Mouse (Mus musculus) kidney, postnatal 0 days (tissue): ENCODE data around the gene Plekhm2. TPM values are rescaled to one million over a fixed set of nuclear protein-coding genes. Genes with fewer than 3 reads are reported as not detected.

Experiments
- ATAC-seq: fragments of 200-750 bp; cut with Nextera tagmentation; replicated peaks from 2 replicates; pipeline ENCODE4 v1.8.0; 2017; ENCODE audit warnings: low read depth, moderate number of reproducible peaks, moderate TSS enrichment, moderate library complexity; ENCODE audit not compliant: low FRiP score
- DNase-seq: peaks from one replicate; pipeline ENCODE4 v3.0.0-alpha.2; 2016; ENCODE audit warnings: low spot score
- H3K27ac ChIP-seq: fragments of 300-500 bp; sonication (generic); 2 replicates; pipeline ENCODE4 v1.5.1; 2014; ENCODE audit warnings: mild to moderate bottlenecking
- H3K27me3 ChIP-seq: fragments of 300-500 bp; sonication (generic); 2 replicates; pipeline ENCODE4 v1.6.1; 2014; ENCODE audit warnings: low read length, mixed read lengths; ENCODE audit not compliant: insufficient read depth
- H3K36me3 ChIP-seq: fragments of 300-500 bp; sonication (generic); 2 replicates; pipeline ENCODE4 v1.6.1; 2014; ENCODE audit warnings: low read length, mixed read lengths; ENCODE audit not compliant: insufficient read depth
- H3K4me1 ChIP-seq: fragments of 300-500 bp; sonication (generic); replicated peaks from 2 replicates; pipeline ENCODE4 v1.6.1; 2014; ENCODE audit warnings: antibody characterized with exemption, low read length, mixed read lengths; ENCODE audit not compliant: insufficient read depth
- H3K4me2 ChIP-seq: fragments of 300-500 bp; sonication (generic); 2 replicates; pipeline ENCODE4 v1.6.1; 2014; ENCODE audit warnings: mild to moderate bottlenecking, low read length, moderate library complexity, mixed read lengths
- H3K4me3 ChIP-seq: fragments of 300-500 bp; sonication (generic); replicated peaks from 2 replicates; pipeline ENCODE4 v1.5.1; 2014; ENCODE audit warnings: low read depth, low read length
- H3K9ac ChIP-seq: fragments of 300-500 bp; sonication (generic); 2 replicates; pipeline ENCODE4 v1.6.1; 2014; ENCODE audit warnings: low read depth, low read length
- H3K9me3 ChIP-seq: fragments of 300-500 bp; sonication (generic); replicated peaks from 2 replicates; pipeline ENCODE4 v1.6.1; 2016; ENCODE audit warnings: low read length, inconsistent platforms, mixed read lengths
- CTCF ChIP-seq: IDR thresholded peaks from 2 replicates; pipeline ENCODE4 v1.5.1; 2016; ENCODE audit warnings: antibody characterized with exemption, low read depth, mild to moderate bottlenecking, moderate library complexity
- WGBS: fragments of 180-500 bp; shearing (Covaris S2); extraction: QIAGEN DNeasy Blood & Tissue Kit; methylation state at CpG from one replicate; pipeline ENCODE4 v1.1.7; 2014; 5-methylcytosine and 5-hydroxymethylcytosine counted together
- polyA plus RNA-seq: library from polyadenylated mRNA; unstranded; fragments of >200 nt; fragmentation: Nextera tagmentation; extraction: Ambion mirVana; gene quantifications from 2 replicates; pipeline ENCODE4 v1.2.1, GENCODE M21; 2015

Plekhm2 gene
- polyA plus RNA-seq, 1 experiment from 2014 or later, result 6.2 TPM

- H3K4me1 ChIP-seq, result no peaks in the 10 kb centered on the region
- TF ChIP-seq CTCF, result no peak
- H3K27ac ChIP-seq, result no peak overlapping the region
- no peak overlapping the region for H3K4me2 ChIP-seq
- DNase-seq (no peak), ATAC-seq (no peak)
- WGBS, result 78% methylated on average over 18 of the region's 18 CpGs
- H3K9me3 ChIP-seq, result no peaks in the 10 kb centered on the region
- no peak overlapping the region for H3K4me3 ChIP-seq
- no peaks in the 10 kb centered on the region for H3K36me3 ChIP-seq
- no peaks in the 10 kb centered on the region for H3K27me3 ChIP-seq
- H3K9ac ChIP-seq, result no peak overlapping the region
Measured at GRCm38 (mm10) chr4:141669898-141670712, 5.4 kb upstream of the Plekhm2 start.

DNA sequence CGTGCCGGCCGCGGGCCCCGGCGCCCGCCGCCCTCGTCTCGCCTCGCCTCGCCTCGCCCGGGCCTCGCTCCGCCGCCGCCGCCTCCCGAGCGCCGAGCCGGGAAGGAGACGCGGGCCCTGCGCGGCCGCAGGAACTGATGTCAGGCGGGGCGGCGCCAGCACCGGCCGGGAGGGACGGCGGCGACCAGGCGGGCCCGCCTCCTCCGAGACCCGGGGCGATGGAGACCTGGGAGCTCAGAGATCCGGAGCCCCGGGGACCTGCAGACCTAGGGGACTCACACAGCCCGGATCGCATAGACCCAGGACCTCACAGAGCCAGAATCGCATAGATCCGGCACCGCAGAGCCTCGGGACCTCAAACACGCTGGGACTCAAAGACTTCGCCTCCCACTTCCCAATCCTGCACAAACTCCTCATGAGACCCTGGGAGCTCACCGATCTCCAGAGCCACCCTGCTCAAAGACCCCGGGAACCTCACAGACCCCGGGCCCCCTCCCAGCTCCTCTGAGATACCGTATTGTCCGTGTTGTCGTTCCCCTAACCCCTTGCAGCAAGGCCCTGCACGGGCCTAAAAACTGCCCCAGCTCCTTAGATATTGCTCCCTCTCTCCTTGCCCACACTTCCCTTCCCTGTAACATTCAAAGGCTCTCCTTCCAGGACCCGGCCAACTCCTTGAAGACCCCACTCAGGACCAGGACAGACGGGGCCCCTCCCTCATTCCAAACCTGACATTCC is 521 bp downstream of the Plekhm2 start:
- DNase-seq, result peak; percentile 76
- no peaks in the 10 kb centered on the region for H3K27me3 ChIP-seq

DNA sequence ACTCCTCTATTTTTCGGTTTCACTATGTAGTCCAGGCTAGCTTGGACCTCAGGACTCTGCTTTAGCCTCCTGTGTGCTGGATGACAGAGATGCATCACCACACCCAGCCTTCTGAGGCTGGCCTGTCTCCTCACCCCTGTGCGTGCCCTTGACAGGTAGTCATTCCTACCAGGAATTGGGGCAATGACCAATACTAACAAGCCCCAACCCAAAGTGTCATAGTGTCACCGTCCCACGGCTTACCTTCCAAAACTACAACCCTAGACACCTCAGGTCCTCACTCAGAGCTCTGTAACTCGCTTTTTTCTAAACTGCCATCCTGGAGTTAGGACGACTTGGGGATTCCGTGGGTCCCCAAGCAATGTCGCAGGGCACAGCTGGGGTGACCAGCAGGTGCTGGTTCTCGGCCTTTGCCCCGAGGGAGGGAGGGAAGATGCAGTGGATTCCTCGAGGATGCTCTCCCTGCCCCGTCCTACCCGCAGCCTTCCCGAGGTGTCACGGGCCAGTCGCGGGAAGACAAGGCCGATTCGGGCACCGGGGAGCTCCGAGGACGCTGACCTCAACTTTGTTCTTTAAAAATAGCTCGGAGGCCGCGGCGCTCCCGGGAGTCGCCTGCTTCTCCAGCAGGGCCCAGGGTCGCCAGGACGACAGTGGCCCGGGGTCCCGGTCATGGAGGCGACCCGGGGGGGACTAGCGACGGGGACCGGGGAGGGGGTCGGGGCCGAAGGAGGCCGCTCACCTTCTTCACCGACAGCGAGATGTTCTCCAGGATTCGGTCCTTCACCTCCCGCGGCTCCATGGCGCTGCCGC is 1.4 kb downstream of the Plekhm2 start:
- Histone ChIP-seq H3K36me3 (peaks cover 11% of the 10 kb centered on the region; the same call in 1 of the 2 replicates), H3K4me2 (peak overlapping the region; percentile 69), H3K27me3 (no peaks in the 10 kb centered on the region), H3K4me1 (peaks cover 7% of the 10 kb centered on the region), H3K4me3 (peak overlapping the region; percentile 79), H3K27ac (peak overlapping the region; percentile 84), H3K9ac (peak overlapping the region; percentile 97), H3K9me3 (no peaks in the 10 kb centered on the region)
- DNase-seq, result no peak
- 3% methylated on average over 39 of the region's 47 CpGs for WGBS
- TF ChIP-seq CTCF, result no peak
- 0 out of 2 replicates have a peak, but pooled peaks have one; percentile 12 for ATAC-seq

More for the DNA sequence above, 521 bp downstream of the Plekhm2 start:
- TF ChIP-seq CTCF, result no peak
- Histone ChIP-seq H3K27ac (peak overlapping the region; percentile 84), H3K4me3 (peak overlapping the region; percentile 79), H3K4me2 (peak overlapping the region; percentile 69), H3K36me3 (peaks cover 11% of the 10 kb centered on the region; the same call in 1 of the 2 replicates), H3K9me3 (no peaks in the 10 kb centered on the region), H3K4me1 (peaks cover 7% of the 10 kb centered on the region), H3K9ac (peak overlapping the region; percentile 97)
- peak; percentile 82 for ATAC-seq
- WGBS, result under 1% methylated on average over 44 of the region's 60 CpGs

DNA sequence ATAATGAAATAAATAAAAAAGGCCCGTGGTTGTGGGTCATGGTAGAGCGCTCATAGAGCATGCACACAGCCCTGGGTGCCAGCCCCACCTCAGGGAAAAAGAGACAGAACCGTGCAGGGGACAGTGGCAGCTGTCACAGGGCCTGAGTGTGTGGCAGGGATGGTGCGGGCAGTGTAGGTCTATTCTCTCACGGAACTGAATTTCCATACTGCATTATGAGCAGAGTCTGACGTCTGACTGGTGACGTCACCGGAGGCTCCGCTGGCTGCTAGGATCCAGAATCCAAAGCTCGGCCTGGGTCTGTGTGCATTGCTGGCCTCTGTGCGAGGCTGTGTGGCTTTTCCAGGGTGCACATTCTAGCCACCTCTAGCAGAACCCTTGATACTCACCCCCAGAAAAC is 3.8 kb downstream of the Plekhm2 start:
- Histone ChIP-seq H3K4me1 (peaks cover 7% of the 10 kb centered on the region), H3K9ac (no peak overlapping the region), H3K27me3 (no peaks in the 10 kb centered on the region), H3K4me2 (no peak overlapping the region), H3K4me3 (no peak overlapping the region), H3K9me3 (no peaks in the 10 kb centered on the region), H3K36me3 (peaks cover 15% of the 10 kb centered on the region; the same call in 1 of the 2 replicates), H3K27ac (no peak overlapping the region)
- WGBS, result 87% methylated on average over 11 of the region's 11 CpGs
- DNase-seq (no peak), ATAC-seq (no peak)
- TF ChIP-seq CTCF, result no peak

DNA sequence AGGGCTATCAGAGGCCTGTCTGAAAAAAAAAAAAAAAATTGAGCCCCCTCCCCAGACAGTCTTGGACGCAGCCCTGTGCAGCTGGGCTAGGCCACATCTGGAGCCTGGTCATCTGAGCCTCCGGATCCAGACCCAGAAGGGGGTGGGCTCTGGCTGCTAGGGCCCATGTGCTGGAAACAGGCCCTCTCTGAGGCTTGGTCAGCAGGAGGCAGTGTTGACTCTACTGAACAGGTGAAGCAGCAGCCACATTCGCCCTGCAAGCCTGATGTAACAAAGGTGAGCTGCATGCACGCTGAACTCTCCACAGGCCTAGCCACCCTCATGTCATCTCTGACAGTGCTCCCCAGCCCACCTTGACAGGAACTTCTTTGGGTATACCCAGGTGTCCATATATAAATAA is 5.0 kb downstream of the Plekhm2 start:
- peaks cover 5% of the 10 kb centered on the region for H3K4me1 ChIP-seq
- H3K36me3 ChIP-seq, result peaks cover 15% of the 10 kb centered on the region; the same call in 1 of the 2 replicates
- ATAC-seq (no peak), DNase-seq (no peak)
- H3K9ac ChIP-seq, result no peak overlapping the region
- 56% methylated on average over 4 of the region's 4 CpGs for WGBS
- no peak overlapping the region for H3K4me3 ChIP-seq
- no peak overlapping the region for H3K4me2 ChIP-seq
- TF ChIP-seq CTCF, result peak; percentile 46; the same call in 1 of the 2 replicates
- H3K27me3 ChIP-seq, result no peaks in the 10 kb centered on the region
- H3K27ac ChIP-seq, result no peak overlapping the region
- no peaks in the 10 kb centered on the region for H3K9me3 ChIP-seq
